Mouse (Mus musculus) small intestine, adult 2 months (tissue): ENCODE results near the gene Lamb3. TPM values are rescaled to one million over a fixed set of nuclear protein-coding genes. Genes with fewer than 3 reads are reported as not detected.
A peak's percentile ranks its signal among the peaks of the same experiment; 100 is the strongest.

Experiments
- H3K27ac ChIP-seq: fragments of 200-500 bp; 2 replicates; pipeline ENCODE4 v1.5.1; 2012; ENCODE audit warnings: low read depth, low read length, control low read depth, inconsistent platforms; ENCODE audit not compliant: insufficient read depth
- H3K27me3 ChIP-seq: fragments of 200-500 bp; 2 replicates; pipeline ENCODE4 v1.6.1; 2012; ENCODE audit warnings: mild to moderate bottlenecking, moderate library complexity, low read length, inconsistent platforms; ENCODE audit not compliant: control insufficient read depth, insufficient read depth
- H3K36me3 ChIP-seq: fragments of 200-500 bp; 2 replicates; pipeline ENCODE4 v1.6.1; 2012; ENCODE audit warnings: mild to moderate bottlenecking, low read length, control low read depth, inconsistent platforms; ENCODE audit not compliant: control insufficient read depth, insufficient read depth
- H3K4me1 ChIP-seq: fragments of 200-500 bp; 2 replicates; pipeline ENCODE4 v1.6.1; 2012; ENCODE audit warnings: low read length, inconsistent platforms, mixed read lengths; ENCODE audit not compliant: control insufficient read depth, insufficient read depth, insufficient read length
- H3K4me3 ChIP-seq: fragments of 200-500 bp; 2 replicates; pipeline ENCODE4 v1.5.1; 2012; ENCODE audit warnings: low read depth, mild to moderate bottlenecking, control low read depth, inconsistent platforms, low read length, moderate library complexity
- CTCF ChIP-seq: fragments of 200-500 bp; IDR thresholded peaks from 2 replicates; pipeline ENCODE4 v1.5.1; 2012; ENCODE audit warnings: low read depth, mild to moderate bottlenecking, control low read depth, inconsistent platforms, low read length, moderate library complexity, mixed read lengths; ENCODE audit not compliant: insufficient replicate concordance, insufficient read length; ENCODE audit errors: extremely low read depth
- POLR2A ChIP-seq: fragments of 200-500 bp; IDR thresholded peaks from 2 replicates; pipeline ENCODE4 v1.6.1; 2012; ENCODE audit warnings: low read depth, mild to moderate bottlenecking, control low read depth, inconsistent platforms, low read length, moderate library complexity
- WGBS: fragments of 180-500 bp; shearing (Covaris S2); methylation state at CpG from one replicate; pipeline ENCODE4 v1.1.7; 2018; 5-methylcytosine and 5-hydroxymethylcytosine counted together
- polyA plus RNA-seq: library from polyadenylated mRNA; depleted of rRNA; stranded (reverse); fragments of >200 nt; gene quantifications from 2 replicates; pipeline ENCODE4 v1.2.3, GENCODE M21; 2012

Gene Lamb3
- polyA plus RNA-seq, 1 experiment = 21.7 TPM

DNA sequence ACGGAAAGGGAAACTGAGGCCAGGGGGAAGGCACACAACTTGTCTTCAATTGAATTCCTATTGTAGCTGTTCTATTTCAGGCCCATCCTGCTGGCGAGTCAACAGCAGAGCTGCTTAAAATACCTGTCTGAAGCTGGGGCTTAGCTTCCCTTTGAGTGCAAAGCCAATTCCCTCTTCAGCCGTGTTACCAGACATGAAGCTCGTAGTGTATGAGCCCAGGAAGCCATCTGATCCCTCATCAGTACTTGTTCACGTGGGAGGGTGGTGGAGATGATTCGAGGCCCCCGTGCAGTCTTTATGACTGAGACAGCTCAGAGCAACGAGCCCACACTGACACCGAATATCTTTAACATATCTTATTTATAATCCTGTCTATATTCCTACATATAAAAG, 108.9 kb downstream of the Lamb3 start:
- Histone ChIP-seq H3K4me3 (no peak overlapping the region), H3K36me3 (no peaks in the 10 kb centered on the region), H3K27me3 (no peaks in the 10 kb centered on the region), H3K27ac (peak overlapping the region; percentile 69), H3K4me1 (peaks cover 3% of the 10 kb centered on the region; the same call in 1 of the 2 replicates)
- TF ChIP-seq CTCF (no peak), POLR2A (no peak)
- 85% methylated on average over 9 of the region's 9 CpGs for WGBS

DNA sequence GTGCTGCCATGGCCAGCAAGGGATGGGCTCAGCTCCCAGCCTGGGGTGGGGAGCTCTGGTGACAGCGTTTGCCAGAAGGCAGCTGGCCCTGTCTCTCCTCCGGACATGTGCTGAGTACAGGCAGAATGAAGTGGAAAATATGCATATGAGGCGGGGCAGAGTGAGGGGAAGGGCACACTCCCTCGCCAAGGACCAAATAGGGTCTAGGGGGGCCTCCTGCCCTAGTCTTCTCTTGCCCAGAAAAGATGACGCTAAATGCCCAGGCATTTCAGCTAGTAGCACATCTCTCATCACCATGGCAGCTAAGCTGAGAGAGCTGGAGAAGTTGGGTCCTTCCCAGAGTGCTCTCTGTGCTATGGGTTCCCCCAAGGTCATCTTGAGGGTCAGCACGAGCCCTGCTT, 109.7 kb downstream of the Lamb3 start:
- WGBS = 71% methylated on average over 6 of the region's 6 CpGs
- Histone ChIP-seq H3K4me1 (no peaks in the 10 kb centered on the region), H3K27me3 (no peaks in the 10 kb centered on the region), H3K27ac (peak overlapping the region; percentile 54), H3K4me3 (no peak overlapping the region), H3K36me3 (no peaks in the 10 kb centered on the region)
- no peak for TF ChIP-seq POLR2A
- no peak for TF ChIP-seq CTCF

DNA sequence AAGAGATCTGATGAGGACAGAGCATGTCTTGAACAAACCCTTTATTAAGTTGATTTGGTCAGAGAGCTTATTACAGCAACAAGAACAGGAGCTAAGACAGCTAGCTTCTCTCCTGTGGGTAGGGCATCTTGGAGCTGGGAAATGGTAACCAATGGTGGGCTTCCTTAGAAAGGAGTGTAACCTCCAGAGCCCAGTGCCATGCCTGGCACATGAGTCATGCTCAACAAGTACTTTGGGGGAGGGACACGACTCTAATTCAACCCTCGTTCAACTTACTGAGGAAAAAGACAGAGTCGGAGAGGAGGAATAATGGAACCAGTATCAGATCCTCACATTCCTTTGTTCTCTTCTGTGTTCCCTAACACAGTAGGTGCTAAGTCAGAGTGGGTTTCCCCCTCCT, 112.2 kb downstream of the Lamb3 start:
- H3K36me3 ChIP-seq = no peaks in the 10 kb centered on the region
- TF ChIP-seq CTCF (no peak), POLR2A (no peak)
- H3K27ac ChIP-seq = no peak overlapping the region
- no peaks in the 10 kb centered on the region for H3K4me1 ChIP-seq
- WGBS = 74% methylated on average over 3 of the region's 3 CpGs
- H3K4me3 ChIP-seq = no peak overlapping the region
- H3K27me3 ChIP-seq = no peaks in the 10 kb centered on the region

DNA sequence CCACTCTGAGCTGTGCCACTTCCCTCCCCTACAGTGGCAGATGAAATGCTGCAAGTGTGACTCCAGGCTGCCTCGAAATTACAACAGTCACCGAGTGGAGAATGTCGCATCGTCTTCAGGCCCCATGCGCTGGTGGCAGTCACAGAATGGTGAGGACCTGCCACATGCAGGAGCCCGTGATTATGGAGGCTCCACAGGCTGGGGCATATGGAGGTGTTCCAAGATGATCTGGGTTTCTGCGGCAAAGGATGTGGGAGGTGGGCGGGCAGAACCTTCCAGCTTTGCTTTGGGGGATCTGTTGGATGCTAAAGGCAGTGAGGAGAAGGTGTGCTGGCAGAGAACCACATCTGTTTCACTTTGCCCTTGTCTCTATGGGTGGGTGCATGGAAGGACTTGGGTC, 112.9 kb downstream of the Lamb3 start:
- no peak for TF ChIP-seq POLR2A
- no peak for TF ChIP-seq CTCF
- H3K36me3 ChIP-seq = no peaks in the 10 kb centered on the region
- no peak overlapping the region for H3K27ac ChIP-seq
- H3K4me3 ChIP-seq = no peak overlapping the region
- 88% methylated on average over 8 of the region's 8 CpGs for WGBS
- H3K4me1 ChIP-seq = no peaks in the 10 kb centered on the region
- no peaks in the 10 kb centered on the region for H3K27me3 ChIP-seq

DNA sequence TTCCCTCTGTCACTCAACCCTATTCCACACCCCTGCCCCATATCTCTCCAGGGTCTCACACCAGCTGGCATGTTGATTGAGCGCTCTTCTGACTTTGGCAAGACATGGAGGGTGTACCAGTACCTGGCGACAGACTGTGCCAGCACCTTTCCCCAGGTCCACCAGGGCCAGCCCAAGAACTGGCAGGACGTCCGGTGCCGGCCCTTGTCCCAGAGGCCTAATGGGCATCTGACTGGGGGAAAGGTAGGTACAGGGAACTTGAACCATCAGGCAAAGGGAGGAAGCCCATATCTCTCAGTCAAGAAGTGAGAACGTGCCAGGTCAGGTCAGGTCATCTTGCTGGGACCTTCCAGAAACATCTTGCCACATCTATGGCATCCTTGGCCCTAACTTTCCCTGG, 116.2 kb downstream of the Lamb3 start:
- TF ChIP-seq POLR2A (no peak), CTCF (no peak)

DNA sequence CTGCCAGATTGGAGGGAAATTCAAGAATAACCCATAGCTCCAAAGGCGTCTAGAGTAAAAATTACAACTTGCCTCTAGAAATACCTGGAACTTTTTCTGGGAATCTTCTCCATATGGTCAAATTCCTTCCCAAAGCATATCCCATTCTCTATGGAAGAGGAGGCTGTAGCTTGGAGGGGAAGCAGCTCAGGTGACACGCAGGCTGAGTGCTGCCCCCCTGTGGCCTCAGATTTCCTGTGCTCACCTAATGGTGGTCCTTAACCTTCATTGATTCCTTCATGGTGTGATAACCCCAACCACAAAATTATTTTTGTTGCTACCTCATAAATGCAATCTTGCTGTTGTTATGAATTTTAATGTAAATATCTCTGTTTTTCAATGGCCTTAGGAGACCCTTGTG, 116.7 kb downstream of the Lamb3 start:
- TF ChIP-seq CTCF (peak; percentile 82), POLR2A (no peak)
- H3K36me3 ChIP-seq = no peaks in the 10 kb centered on the region
- no peaks in the 10 kb centered on the region for H3K27me3 ChIP-seq
- WGBS = 62% methylated on average over 2 of the region's 2 CpGs
- peaks cover 11% of the 10 kb centered on the region; the same call in 1 of the 2 replicates for H3K4me1 ChIP-seq
- H3K4me3 ChIP-seq = no peak overlapping the region
- no peak overlapping the region for H3K27ac ChIP-seq

More for the DNA sequence above, 116.2 kb downstream of the Lamb3 start:
- peaks cover 11% of the 10 kb centered on the region; the same call in 1 of the 2 replicates for H3K4me1 ChIP-seq
- H3K4me3 ChIP-seq = no peak overlapping the region
- H3K36me3 ChIP-seq = no peaks in the 10 kb centered on the region
- 90% methylated on average over 6 of the region's 6 CpGs for WGBS
- no peak overlapping the region for H3K27ac ChIP-seq
- H3K27me3 ChIP-seq = no peaks in the 10 kb centered on the region

DNA sequence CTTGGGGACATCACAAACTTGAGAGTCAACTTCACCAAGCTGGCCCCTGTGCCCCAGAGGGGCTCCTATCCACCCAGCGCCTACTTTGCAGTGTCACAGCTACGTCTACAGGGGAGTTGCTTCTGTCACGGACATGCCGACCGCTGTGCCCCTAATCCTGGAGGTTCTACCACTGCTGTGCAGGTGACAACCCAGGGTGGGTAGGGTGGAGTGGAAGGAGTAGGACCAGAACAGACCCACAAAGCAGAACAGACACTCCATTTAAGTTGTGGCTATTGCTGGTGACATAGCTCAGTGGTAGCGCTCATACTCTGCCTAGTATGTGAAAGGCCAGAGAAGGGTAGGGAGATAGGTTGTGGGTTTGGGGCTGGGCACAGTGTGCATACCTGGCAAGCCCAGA, 118.4 kb downstream of the Lamb3 start:
- no peak overlapping the region for H3K27ac ChIP-seq
- no peak overlapping the region for H3K4me3 ChIP-seq
- no peaks in the 10 kb centered on the region for H3K36me3 ChIP-seq
- no peaks in the 10 kb centered on the region for H3K27me3 ChIP-seq
- TF ChIP-seq POLR2A = no peak
- TF ChIP-seq CTCF = no peak
- peaks cover 13% of the 10 kb centered on the region; the same call in 1 of the 2 replicates for H3K4me1 ChIP-seq
- 97% methylated on average over 6 of the region's 6 CpGs for WGBS
